Mouse (Mus musculus): ENCODE measurements around the gene Pitpna. TPM values are rescaled to one million over a fixed set of nuclear protein-coding genes. Genes with fewer than 3 reads are reported as not detected.
"Not testable (repeated sequence)": the region's sequence is repeated elsewhere in the genome, so short reads cannot be mapped to it uniquely, and the experiment has no call there.

Pitpna gene
- 100 to 1,000 TPM; 185 to 186 TPM for total RNA-seq (2021)
- 42.6 and 97.6 TPM in 2 replicates for polyA plus RNA-seq (2012; rRNA removed)
- long read RNA-seq, partial matches to known transcripts, result 11 of 161 reads
- long read RNA-seq, other reads (novel, unspliced or antisense), result 150 of 161 reads

DNA sequence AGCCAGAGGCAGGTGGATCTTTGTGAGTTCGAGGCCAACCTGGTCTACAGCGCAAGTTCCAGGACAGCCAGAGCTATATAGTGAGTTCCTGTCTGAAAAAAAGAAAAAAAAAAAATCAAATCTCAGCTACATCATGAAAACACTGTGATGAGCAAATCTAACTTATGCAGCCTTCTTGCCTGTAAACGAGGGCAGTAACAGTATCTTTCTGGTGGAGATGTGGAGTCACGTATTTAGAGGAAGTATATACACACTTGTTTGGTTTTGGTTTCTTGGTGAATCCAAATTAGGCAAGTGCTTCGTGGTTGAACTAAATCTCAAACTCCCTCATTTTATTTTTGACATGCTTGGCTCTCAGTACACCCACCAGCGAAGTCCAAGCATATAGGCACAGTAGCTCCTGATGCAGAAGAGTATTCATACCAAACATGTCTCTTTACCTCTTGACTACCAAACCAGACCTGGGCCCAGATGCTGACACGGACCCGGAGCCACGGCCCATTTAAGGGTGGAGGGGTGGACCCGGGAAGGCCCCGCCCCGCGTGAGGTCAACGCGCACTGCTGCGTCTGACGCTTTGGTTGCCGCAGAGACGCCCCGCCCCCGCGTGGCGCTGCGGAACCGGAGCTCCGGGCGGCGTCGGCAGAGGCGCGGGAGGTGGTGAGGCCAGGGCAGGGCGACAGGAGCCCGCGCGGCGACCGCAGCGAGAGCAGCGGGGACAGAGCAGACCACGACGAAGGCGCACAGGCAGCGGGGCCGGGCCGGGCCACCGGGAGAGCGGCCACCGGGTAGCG is at the start of gene Pitpna:
Gene Pitpna, plus strand, starts transcription at position 605 of the 792 bp plus-strand sequence.
- peak; percentile 98 for DNase-seq

DNA sequence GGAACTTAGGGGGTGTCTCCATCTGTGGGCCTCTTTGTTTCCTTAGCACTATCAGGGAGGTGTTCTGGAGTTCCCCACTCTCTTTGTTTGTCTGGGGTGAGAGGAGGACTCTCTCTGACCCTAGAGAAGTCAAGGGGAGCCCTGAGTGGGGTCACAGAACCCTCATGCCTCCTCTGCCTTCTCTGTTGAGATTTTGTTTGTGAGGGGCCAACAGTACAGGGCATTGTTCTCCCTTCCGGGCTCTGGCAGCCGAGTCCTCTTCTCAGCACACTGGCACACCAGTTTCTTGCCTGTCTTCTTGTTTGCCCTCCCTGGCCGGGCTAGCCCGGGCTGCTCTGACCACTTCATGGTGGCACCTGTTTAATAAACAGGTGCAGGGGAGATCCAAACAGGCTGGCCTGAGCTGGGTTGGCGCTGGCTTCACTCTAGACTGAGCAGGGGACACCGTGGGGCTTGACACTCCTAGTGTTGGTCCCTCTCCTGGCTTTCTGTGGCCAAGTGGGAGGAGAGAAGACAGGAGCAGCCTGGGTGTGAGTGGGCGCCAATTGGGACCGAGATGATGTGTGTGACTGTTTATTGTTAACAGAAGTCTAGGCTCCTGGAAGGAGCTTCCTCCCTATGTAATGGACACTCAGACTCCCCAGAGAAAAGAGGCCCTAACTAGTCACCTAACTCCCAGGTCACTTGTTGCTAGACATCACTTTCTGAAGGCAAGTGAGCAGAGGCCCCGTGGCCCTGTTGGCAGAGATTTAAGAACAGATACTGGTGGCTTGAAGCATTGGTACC is 49.5 kb upstream of the Pitpna start:
- no peak for DNase-seq

DNA sequence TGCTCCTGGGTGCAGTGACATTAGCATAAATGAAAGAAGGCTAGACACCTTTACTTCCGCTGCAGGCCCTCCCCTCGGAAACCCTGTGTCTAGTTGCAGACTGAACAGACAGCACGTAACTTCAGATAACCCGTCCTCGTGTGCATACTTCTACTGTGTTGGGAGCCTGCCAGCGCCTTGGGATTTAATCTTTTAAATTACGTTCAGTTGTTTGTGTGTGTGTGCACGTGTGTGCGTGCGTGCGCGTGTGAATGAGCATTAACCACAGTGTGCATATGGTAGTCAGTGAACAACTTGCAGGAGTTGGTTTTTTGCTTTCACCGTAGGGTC is 49.0 kb upstream of the Pitpna start:
- no peak for DNase-seq

DNA sequence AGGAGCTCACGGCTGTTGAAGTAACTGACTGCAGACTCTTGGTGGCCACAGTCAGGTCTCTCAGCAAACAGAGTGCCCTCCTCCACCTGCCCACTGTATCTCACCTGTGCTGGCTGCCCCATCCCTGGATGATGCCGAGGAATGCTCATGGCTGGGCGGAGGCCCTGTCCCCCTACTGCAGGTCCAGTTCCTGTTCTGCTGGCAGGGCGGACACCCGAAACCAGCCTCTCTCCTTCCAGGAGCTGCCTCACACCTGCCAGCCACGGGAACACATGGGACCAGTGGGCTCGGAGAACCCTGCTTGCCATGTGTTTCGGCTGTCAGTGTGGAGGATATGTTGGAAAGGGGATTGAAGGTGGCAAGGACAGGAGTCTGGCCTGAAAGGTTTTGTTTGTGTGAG is 47.7 kb upstream of the Pitpna start:
- DNase-seq, result no peak

DNA sequence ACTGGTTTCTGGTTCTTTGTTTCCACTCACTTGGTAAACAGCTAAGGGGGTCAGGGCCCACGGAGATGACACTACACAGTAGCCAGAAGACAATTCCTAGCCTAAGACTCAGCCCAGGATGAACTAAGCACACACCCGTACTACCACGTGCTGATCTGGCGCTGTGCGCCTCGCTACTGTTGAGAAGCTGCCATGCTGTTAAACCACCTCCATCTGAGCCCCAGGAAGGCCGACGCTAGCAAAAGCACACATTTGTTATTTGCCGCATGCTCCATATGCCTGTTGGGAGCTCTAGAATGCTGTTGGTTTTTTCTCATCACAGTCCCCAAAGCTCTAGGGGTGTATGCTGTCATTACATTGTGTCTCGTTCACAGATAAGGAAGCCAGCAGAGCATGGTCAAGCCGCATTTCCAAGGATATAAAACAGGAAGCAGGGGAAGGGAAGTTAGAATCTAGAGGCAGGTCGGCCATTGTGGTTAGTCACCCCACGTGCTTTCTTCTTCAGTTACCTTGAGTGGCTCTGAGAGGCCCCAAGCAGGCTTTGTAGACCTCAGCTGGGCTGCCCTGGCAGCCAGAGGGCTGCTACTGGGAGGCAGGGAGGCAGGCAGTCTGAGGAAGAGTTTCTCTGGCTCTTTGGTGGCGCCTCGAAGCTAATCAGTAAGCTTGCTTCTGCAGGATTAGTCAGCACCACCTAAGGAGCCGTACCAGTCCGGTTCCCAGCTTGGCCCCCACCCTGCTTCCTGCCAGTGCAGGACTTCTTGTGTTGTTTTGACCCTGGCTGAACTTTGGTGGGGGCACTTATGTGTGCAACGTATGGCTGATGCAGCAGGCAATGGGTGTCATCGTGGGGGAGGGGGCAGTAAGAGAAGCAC is 47.0 kb upstream of the Pitpna start:
- DNase-seq, result no peak

DNA sequence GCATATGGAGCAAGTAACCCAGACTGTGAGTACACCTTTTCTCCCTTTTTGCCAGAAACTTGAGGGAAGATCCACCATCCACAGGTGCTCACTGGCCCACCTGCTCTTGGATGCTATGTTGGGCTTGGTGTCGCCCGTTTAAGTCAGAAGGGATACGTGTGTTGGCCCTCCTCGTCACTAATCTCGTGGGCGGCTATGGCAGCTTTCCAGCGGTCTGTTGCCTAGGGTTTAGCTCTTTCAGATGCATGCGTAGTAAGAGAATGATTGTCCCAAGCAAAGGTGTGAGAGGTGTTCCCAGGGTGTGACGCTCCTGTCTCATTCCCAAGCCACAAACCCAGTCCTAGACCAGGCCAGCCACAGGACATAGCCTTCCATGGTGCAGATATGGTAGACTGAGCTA is 43.2 kb upstream of the Pitpna start:
- no peak for DNase-seq

DNA sequence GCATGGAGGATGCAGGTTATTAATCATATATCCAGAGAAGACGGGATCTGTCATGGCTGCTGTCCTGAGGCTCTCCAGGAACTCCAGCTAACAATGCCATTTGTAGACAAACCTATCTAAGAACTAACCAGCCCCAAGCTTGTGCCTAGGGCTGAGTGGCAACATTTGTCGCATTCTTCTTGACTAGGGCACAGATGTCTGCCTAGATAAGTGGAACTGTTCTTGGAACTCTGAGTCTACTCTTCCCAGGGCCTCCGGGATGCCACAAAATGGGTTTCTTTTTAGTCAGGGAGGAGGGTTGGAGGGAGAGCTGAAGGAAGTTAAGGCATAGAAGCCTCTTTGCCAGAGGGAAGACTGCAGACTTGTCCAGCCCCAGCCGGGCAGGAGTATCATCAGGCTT is 41.8 kb upstream of the Pitpna start:
- no peak for DNase-seq

DNA sequence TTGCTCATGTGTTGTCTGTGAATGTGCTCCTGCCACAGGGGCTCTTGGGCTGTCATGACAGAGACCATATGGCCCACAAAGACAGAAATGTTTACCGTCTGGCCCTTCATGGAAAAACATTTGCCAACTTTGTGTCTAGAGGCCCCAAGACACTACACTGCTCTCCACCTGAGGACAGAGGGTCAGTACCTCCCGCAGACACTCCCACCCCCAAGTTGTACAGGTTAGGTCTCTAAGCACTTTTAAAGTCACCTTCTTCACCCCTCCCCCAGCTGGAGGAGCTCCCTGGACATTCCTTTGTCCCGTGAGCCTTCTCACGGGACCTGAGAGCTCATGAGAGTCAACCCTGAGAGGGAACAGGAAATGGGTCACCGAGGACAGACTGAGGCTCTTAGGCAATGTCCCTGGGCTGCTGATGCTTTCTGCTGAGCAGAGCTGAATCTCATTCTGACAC is 38.2 kb upstream of the Pitpna start:
- peak; percentile 47 for DNase-seq

DNA sequence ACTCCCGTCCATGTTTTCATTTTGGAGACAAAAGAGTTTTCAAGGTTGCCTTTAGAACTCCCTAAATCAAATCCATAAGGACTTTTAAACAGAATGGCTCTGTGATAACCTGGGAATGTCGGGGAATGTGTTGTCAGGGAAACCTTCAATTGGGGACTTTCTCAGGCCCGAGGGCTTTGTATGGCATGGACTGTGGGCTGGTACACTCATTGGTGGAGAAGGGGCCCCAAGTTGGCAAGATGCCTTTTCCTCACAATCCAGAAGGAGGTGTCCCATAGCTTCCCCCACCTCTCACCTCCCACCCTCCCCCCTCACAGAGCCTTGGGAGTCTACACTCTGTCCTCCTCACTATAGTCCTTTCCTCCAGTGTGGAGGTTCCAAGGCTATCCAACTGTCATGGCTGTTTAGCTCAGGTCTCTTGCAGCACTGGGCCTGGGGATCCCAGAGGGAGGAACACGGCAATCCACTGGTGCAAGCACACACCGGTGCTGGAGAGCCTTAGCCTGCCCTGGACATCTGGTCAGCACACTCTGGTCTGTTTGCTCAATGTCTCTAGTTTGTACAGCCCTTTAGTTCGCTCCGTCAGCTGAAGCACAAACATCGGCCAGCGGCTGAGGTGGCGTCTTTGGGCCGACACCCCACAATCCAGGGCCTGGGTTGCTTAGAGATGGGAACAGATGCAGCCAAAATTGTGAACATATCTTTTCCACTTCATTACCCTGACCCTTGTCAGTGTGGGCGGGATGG is 37.5 kb upstream of the Pitpna start:
- no peak for DNase-seq

DNA sequence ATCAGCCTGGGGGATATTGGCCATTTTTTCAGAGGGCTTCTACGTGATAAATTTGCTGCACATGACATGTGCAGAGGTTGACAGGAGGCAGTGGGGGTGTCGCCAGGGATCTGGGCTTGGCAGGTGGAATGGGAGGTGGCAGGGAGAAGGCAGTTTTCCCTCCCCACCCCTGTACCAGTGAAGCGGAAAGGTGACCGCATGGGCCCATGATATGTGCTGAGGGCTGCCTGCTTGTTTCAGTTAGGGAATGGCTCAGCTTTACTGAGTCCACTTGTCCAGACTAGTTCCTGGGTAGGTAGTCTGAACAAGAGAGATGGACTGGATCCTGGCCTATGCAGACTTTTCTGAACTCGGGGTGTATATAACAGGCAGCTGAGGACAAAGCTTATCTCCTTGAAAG is 36.6 kb upstream of the Pitpna start:
- DNase-seq, result no peak

DNA sequence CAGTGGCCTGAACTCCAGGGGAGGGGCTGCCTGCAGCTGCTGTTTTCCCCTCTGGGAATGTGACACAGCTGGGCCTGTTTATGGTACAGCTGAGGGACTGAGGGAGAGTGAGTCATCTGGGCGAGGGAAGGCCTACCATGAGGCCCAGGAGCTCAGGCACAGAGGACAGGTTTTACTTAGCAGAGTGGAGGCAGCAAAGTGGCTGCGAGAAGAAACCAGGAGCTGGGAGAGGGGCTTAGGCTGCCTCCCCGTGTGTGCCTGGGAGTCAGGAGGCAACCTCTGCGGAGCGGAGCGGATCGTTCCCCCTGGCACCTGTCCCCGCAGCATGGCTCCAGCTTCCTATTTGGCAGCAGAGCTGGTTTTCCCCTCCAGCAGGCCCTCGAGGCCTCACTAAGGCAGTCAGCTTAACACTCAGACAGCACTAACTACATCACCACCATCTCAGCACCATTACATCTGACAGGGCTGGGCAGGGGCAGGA is 35.9 kb upstream of the Pitpna start:
- DNase-seq, result peak; percentile 38

DNA sequence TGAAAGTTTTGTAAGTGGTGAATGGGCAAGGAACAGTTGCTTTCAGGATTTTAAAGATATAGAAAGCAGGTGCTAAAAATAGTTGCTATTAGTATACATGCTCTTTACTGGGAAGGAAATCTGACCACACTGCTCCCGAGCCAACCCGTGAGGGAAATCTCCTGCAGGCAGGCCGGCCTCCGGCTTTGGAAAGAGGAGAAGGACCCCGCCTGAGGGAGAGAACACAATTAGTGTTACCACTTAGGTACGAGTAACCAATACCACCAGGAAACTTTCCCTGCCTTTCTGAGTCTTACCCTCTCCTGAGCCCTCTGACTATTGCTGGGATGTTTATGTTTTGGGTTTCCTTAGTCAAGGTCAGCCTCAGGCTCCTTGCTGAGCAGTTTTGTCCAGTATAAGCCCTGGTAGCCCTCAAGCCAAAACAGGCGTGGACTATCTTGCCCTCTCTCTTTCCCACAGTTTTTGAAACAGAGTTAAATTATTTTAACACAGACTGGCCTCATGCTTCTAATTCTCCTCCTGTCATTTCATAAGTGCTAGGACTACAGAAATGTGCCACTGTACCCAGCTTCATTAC is 34.9 kb upstream of the Pitpna start:
- DNase-seq, result no peak

DNA sequence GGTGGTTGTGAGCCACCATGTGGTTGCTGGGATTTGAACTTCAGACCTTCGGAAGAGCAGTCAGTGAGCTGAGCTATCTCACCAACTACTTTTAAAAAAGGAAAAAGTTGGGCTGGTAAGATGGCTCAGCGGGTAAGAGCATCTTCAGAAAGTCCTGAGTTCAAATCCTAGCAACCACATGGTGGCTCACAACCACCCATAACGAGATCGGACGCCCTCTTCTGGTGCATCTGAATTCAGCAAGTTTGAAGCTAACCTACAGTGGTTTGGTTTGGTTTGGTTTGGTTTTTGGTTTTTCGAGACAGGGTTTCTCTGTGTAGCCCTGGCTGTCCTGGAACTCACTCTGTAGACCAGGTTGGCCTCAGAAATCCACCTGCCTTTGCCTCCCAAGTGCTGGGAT is 31.9 kb upstream of the Pitpna start:
- DNase-seq, result not testable (repeated sequence)

DNA sequence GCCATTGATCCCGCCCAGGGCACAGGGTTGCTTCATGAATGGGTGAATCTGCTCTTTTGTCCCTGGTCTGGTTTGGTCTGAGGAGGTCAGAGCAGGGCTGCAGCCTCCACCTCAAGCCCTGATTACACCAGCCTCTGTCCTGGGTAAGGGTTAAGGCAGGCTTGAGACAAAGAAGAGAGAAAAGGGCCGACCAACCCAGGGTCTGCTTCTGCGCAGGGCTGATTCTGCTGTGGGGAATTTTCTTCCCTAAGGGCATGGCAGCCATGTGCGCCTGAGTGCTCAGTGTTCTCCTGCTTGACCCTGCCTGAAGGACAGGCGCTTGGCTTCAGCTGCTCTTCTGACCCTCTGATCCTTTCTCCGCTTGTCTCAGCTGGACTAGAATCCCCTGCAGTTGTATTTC is 30.8 kb upstream of the Pitpna start:
- DNase-seq, result no peak

DNA sequence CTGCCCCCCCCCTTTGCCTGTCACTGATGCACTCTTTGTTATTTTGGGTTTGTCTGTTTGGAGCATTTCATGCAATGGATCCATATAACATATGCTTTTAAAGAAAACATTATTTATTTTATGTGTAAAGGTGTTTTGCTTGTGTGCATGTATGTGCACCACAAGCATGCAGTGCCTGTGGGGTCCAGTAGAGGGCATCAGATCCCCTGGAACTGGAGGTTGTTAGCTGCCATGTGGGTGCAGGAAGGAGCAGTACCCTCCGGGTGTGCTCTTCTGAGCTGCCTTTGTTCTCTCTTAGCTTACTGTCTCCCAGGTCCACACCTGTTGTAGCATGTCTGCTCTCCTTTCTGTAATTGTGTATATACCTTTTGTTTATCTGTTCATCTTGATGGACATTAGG is 29.8 kb upstream of the Pitpna start:
- no peak for DNase-seq

DNA sequence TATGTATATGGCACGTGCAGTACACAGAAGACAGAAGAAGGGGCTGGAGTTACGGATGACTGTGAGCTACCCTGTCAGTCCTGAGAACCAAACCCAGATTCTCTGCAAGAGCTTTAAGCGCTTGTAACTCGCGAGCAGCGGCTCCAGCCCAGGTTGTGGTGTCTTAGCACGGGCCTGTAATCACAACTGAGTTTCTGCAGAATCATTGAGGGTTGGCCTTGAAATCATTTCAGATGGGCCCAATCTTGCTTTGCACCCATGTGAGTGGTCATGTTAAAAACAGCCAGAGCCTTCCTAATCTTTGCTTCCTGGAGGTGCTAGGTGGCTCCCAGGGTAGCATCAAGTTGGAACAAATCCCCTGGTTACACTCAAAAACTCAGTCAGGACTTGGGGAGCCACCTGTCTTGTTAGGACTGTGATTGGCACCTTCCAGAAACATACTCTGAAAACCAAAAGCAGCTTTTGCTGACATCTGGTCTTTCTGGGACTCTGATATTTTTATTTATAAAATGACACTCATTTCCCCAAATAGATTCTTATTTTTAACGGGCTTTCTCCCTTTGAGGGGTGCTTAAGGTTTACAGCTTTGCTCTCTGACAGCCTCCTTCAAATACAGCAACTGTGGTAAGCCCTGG is 27.9 kb upstream of the Pitpna start:
- DNase-seq, result no peak

DNA sequence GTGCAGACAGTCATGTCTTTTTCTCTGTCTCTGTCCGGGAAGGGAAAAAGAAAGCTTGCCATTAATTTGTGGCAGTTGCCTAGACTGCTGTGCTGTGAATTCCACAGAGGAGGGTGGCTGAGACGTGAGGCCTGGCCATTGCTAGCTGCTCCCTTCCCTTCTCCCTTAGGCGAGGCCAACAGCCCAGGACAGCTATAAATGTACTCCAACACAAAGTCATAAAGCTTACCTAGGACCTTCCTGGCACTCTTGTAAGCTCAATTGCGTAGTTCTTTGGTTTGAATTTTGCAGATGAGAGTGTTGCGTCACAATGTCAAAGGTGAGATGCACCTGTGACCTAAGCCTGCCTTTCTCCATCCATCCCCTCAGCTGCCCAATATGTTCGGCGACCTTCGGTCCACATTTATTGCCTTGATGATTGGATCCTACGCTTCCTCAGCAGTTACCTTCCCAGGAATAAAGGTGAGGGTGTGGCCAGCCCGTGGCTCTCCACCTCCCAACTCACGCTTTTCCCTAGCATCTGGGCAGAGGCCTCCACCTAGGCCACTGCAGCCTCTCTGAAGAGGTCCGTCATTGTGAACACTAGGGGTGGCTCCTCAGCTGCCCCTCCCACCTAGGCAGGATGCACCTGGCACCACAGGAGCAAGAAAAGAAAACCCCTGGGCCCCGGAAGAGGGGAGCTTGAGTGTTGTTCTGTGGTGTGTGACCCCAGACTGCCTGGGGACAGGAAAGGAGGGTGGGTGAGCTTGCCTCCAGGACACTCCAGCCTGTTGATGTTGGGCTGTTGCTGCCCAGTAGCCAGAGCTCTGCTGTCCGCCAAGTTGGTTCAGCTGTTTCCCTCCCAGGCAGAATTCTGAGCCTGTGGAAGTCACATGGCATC is 27.1 kb upstream of the Pitpna start:
- no peak for DNase-seq

DNA sequence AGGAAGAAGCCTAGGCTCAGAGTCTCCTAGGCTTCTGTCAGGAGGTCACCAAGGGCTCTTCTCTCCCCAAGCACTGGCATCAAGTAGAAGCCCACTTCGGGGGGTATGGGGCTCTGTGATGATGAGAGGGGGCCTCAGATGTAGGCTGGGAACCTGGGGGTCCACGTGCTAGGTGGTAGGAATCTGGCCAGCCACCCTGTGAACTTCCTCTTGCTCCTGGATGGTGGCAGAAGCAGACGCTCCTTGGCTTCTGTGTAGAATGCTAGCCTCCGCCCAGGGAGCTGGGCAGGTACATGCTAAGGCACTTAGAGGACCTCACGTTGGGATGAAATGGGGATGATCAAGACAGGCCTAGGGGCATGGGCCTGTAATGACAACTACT is 26.5 kb upstream of the Pitpna start:
- no peak for DNase-seq

DNA sequence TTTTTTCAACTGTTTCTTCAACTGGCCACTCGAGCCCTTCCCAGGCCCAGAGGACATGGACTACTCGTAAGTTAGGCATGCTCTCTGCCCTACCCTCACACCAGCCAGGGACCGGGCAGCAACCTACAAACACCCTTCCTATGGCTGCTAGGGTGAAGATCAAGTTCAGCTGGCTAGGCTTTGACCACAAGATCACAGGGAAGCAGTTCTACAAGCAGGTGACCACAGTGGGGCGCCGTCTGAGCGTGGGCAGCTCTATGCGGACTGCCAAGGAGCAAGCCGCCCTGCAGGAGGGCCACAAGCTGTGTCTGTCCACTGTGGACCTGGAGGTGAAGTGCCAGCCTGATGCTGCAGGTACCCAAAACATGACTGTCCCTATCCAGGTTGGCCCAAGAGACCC is 25.1 kb upstream of the Pitpna start:
- no peak for DNase-seq
